Comparison of ENCODE assay signal across 8 mouse cellular contexts in the genomic region with DNA sequence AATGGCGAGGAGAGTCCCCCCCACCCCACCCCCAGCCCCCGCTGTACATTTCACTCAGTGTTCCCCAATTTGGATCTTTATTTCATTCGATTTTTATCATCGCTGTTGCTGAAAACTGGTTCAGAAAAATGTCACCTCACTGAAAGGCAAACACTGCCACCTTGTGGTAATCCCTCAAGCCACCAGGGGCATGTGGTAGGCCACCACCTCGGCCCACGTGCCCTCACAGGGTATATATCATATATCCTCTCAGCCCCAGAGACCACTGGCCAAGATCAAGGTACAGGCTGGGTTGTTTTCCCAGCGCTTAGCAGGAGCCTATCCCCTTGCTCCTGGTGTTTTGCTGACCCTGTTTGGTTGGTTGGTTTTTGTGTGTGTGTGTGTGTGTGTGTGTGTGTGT. TPM values are rescaled to one million over a fixed set of nuclear protein-coding genes. Genes with fewer than 3 reads are reported as not detected.
DNase-seq lines count a peak whose midpoint lies in the region; ATAC-seq and TF ChIP-seq lines count a peak whose summit lies in the region.

No protein-coding gene starts in this region.

- no peak for TF ChIP-seq POLR2A in thymus, adult 2 months (IDR thresholded peaks at IDR 0.05; ENCODE audit: control insufficient read depth, extremely low read depth, insufficient read depth, low read length, poor library complexity)
- TF ChIP-seq POLR2A in embryonic fibroblast, embryonic 13.5 days (IDR thresholded peaks at IDR 0.05; ENCODE audit: low read depth, low read length): no peak

- H3K4me3 ChIP-seq in thymus, adult 2 months (ENCODE audit: control insufficient read depth, insufficient read depth, low read length): no peak overlapping the region
- H3K4me3 ChIP-seq in embryonic fibroblast, embryonic 13.5 days (ENCODE audit: insufficient read depth, low read length): no peak overlapping the region
- H3K4me3 ChIP-seq in intestine, embryonic 14.5 days (ENCODE audit: low read depth, low read length): no peak overlapping the region
- no peak overlapping the region for H3K4me3 ChIP-seq in liver, embryonic 14.5 days (ENCODE audit: insufficient read depth in 1 of 2, low read depth in 2 of 2, low read length in 2 of 2)

- peak; percentile 65; the same call in 1 of the 2 replicates for ATAC-seq in intestine, embryonic 14.5 days (replicated peaks; ENCODE audit: low FRiP score, low TSS enrichment, low read depth)
- ATAC-seq in liver, embryonic 14.5 days (ENCODE audit: insufficient read depth): no peak
- peak; percentile 90 for ATAC-seq in neutrophil, adult 5-6 weeks (ENCODE audit: extremely low read depth, insufficient number of reproducible peaks, low FRiP score, poor library complexity, severe bottlenecking)

- H3K27me3 ChIP-seq in thymus, adult 2 months (ENCODE audit: control insufficient read depth, insufficient read depth, low read length): no peaks in the 10 kb centered on the region
- H3K27me3 ChIP-seq in intestine, embryonic 14.5 days (replicated peaks; ENCODE audit: control insufficient read depth, insufficient read depth, low read length): no peaks in the 10 kb centered on the region
- H3K27me3 ChIP-seq in liver, embryonic 14.5 days (ENCODE audit: control insufficient read depth, insufficient read depth, low read length): no peaks in the 10 kb centered on the region

- no peaks in the 10 kb centered on the region for H3K4me1 ChIP-seq in thymus, adult 2 months (replicated peaks; ENCODE audit: control insufficient read depth, insufficient read depth, low read length)
- no peaks in the 10 kb centered on the region for H3K4me1 ChIP-seq in embryonic fibroblast, embryonic 13.5 days (ENCODE audit: control insufficient read depth, insufficient read depth, low read length)
- H3K4me1 ChIP-seq in intestine, embryonic 14.5 days (replicated peaks; ENCODE audit: control insufficient read depth, insufficient read depth, low read length): no peaks in the 10 kb centered on the region
- H3K4me1 ChIP-seq in liver, embryonic 14.5 days (replicated peaks; ENCODE audit: control insufficient read depth in 2 of 2, insufficient read depth in 2 of 2, low read length in 1 of 2): no peaks in the 10 kb centered on the region

- H3K36me3 ChIP-seq in thymus, adult 2 months (ENCODE audit: control insufficient read depth, insufficient read depth, low read length): no peaks in the 10 kb centered on the region
- no peaks in the 10 kb centered on the region for H3K36me3 ChIP-seq in intestine, embryonic 14.5 days (ENCODE audit: control insufficient read depth, insufficient read depth, low read length)
- no peaks in the 10 kb centered on the region for H3K36me3 ChIP-seq in liver, embryonic 14.5 days (replicated peaks; ENCODE audit: control insufficient read depth, insufficient read depth, low read depth)

- peak; percentile 84; the same call in 1 of the 2 replicates for TF ChIP-seq CTCF in thymus, adult 2 months (IDR thresholded peaks at IDR 0.05; ENCODE audit: borderline replicate concordance, control insufficient read depth, extremely low read depth, insufficient read depth, low read length, poor library complexity)
- peak; percentile 83; the same call in 1 of the 2 replicates for TF ChIP-seq CTCF in embryonic fibroblast, embryonic 13.5 days (IDR thresholded peaks at IDR 0.05; ENCODE audit: borderline replicate concordance, insufficient read depth, low read length)
- peak; percentile 88 for TF ChIP-seq CTCF in liver, embryonic 14.5 days (IDR thresholded peaks at IDR 0.05; ENCODE audit: low read depth)

- H3K27ac ChIP-seq in thymus, adult 2 months (ENCODE audit: control insufficient read depth, insufficient read depth, low read length): no peak overlapping the region
- H3K27ac ChIP-seq in embryonic fibroblast, embryonic 13.5 days (ENCODE audit: insufficient read depth, low read length): no peak overlapping the region
- H3K27ac ChIP-seq in intestine, embryonic 14.5 days (ENCODE audit: low read depth): no peak overlapping the region
- H3K27ac ChIP-seq in liver, embryonic 14.5 days: no peak overlapping the region

- TF ChIP-seq EP300 in liver, embryonic 14.5 days (IDR thresholded peaks at IDR 0.05; ENCODE audit: low read depth): no peak

- no peak overlapping the region for H3K9ac ChIP-seq in intestine, embryonic 14.5 days (ENCODE audit: low read length)
- no peak overlapping the region for H3K9ac ChIP-seq in liver, embryonic 14.5 days (replicated peaks)

- no peak overlapping the region for H3K4me2 ChIP-seq in intestine, embryonic 14.5 days (ENCODE audit: low read length)
- H3K4me2 ChIP-seq in liver, embryonic 14.5 days (ENCODE audit: low read depth): no peak overlapping the region

- peak; percentile 74 for DNase-seq in thymus, adult 2 months
- no peak for DNase-seq in thymus, adult 18-20 months
- peak; percentile 82 for DNase-seq in adrenal gland, postnatal 14 days
- peak; percentile 80 for DNase-seq in intestine, embryonic 14.5 days (ENCODE audit: low spot score)
- no peak for DNase-seq in liver, embryonic 14.5 days (ENCODE audit: low read depth in 3 of 3, low spot score in 3 of 3)
- DNase-seq in urinary bladder, postnatal 10 days (ENCODE audit: low spot score): no peak

- WGBS in thymus, adult 2 months: 12% methylated on average over 7 of the region's 7 CpGs
- 28% methylated on average over 7 of the region's 7 CpGs for WGBS in intestine, embryonic 14.5 days
- WGBS in liver, embryonic 14.5 days (ENCODE audit: insufficient replicate concordance): 16% methylated on average over 7 of the region's 7 CpGs

- H3K9me3 ChIP-seq in intestine, embryonic 14.5 days (ENCODE audit: control insufficient read depth, low read length): no peaks in the 10 kb centered on the region
- no peaks in the 10 kb centered on the region for H3K9me3 ChIP-seq in liver, embryonic 14.5 days (ENCODE audit: control insufficient read depth, low read length)

RNA-seq across cellular contexts. Expression of gene Ccdc114, which starts 11.2 kb away (rescaled TPM):
- 3.3 and 3.7 TPM in 2 replicates for polyA plus RNA-seq in thymus, adult 2 months (2012; rRNA removed)
- total RNA-seq in adrenal gland, postnatal 14 days (2021): 9.7 and 11.0 TPM in 2 replicates
- polyA plus RNA-seq in embryonic fibroblast, embryonic 13.5 days (2011; ENCODE audit: insufficient read length, low read depth, missing spikeins): 0.73 and 1.1 TPM in 2 replicates
- polyA plus RNA-seq in intestine, embryonic 14.5 days (2014; fragmentation: Nextera tagmentation; extraction: Ambion mirVana): 3.5 and 4.3 TPM in 2 replicates
- polyA plus RNA-seq in liver, embryonic 14.5 days (2012; rRNA removed): 0.96 and 1.0 TPM in 2 replicates
- 0.82 and 1.2 TPM in 2 replicates for polyA plus RNA-seq in liver, embryonic 14.5 days (2014; fragmentation: Nextera tagmentation; extraction: Ambion mirVana)
- total RNA-seq in neutrophil, adult 5-6 weeks (2017): 14.1 and 15.8 TPM in 2 replicates

RNA-seq across cellular contexts. Expression of gene Emp3, which starts 13.9 kb away (rescaled TPM):
- polyA plus RNA-seq in thymus, adult 2 months (2012; rRNA removed): 361 and 365 TPM in 2 replicates
- 212 TPM in 2 replicates for total RNA-seq in adrenal gland, postnatal 14 days (2021)
- 373 and 394 TPM in 2 replicates for polyA plus RNA-seq in embryonic fibroblast, embryonic 13.5 days (2011; ENCODE audit: insufficient read length, low read depth, missing spikeins)
- 204 and 220 TPM in 2 replicates for polyA plus RNA-seq in intestine, embryonic 14.5 days (2014; fragmentation: Nextera tagmentation; extraction: Ambion mirVana)
- polyA plus RNA-seq in liver, embryonic 14.5 days (2012; rRNA removed): 29.0 and 39.6 TPM in 2 replicates
- 54.9 and 61.8 TPM in 2 replicates for polyA plus RNA-seq in liver, embryonic 14.5 days (2014; fragmentation: Nextera tagmentation; extraction: Ambion mirVana)
- 176 and 192 TPM in 2 replicates for total RNA-seq in neutrophil, adult 5-6 weeks (2017)

RNA-seq across cellular contexts. Expression of gene Tmem143, which starts 38.4 kb away (rescaled TPM):
- 50.6 and 52.5 TPM in 2 replicates for polyA plus RNA-seq in thymus, adult 2 months (2012; rRNA removed)
- 80.0 and 80.8 TPM in 2 replicates for total RNA-seq in adrenal gland, postnatal 14 days (2021)
- 18.0 and 21.2 TPM in 2 replicates for polyA plus RNA-seq in embryonic fibroblast, embryonic 13.5 days (2011; ENCODE audit: insufficient read length, low read depth, missing spikeins)
- polyA plus RNA-seq in intestine, embryonic 14.5 days (2014; fragmentation: Nextera tagmentation; extraction: Ambion mirVana): 3.9 and 4.3 TPM in 2 replicates
- polyA plus RNA-seq in liver, embryonic 14.5 days (2012; rRNA removed): 8.6 and 10.2 TPM in 2 replicates
- polyA plus RNA-seq in liver, embryonic 14.5 days (2014; fragmentation: Nextera tagmentation; extraction: Ambion mirVana): 2.4 and 2.7 TPM in 2 replicates
- total RNA-seq in neutrophil, adult 5-6 weeks (2017): 5.0 and 11.2 TPM in 2 replicates

RNA-seq across cellular contexts. Expression of gene Syngr4, which starts 38.6 kb away (rescaled TPM):
- 2.7 and 2.9 TPM in 2 replicates for polyA plus RNA-seq in thymus, adult 2 months (2012; rRNA removed)
- 0.59 TPM in 1 of 2 replicates, not detected in the other for total RNA-seq in adrenal gland, postnatal 14 days (2021)
- polyA plus RNA-seq in embryonic fibroblast, embryonic 13.5 days (2011; ENCODE audit: insufficient read length, low read depth, missing spikeins): not detected in 2 replicates
- polyA plus RNA-seq in intestine, embryonic 14.5 days (2014; fragmentation: Nextera tagmentation; extraction: Ambion mirVana): 0.99 and 1.0 TPM in 2 replicates
- polyA plus RNA-seq in liver, embryonic 14.5 days (2012; rRNA removed): 0.86 and 1.2 TPM in 2 replicates
- polyA plus RNA-seq in liver, embryonic 14.5 days (2014; fragmentation: Nextera tagmentation; extraction: Ambion mirVana): 1.2 and 1.3 TPM in 2 replicates
- not detected in 2 replicates for total RNA-seq in neutrophil, adult 5-6 weeks (2017)

RNA-seq across cellular contexts. Expression of gene Grin2d, which starts 56.9 kb away (rescaled TPM):
- 1.1 and 1.4 TPM in 2 replicates for polyA plus RNA-seq in thymus, adult 2 months (2012; rRNA removed)
- 0.93 and 1.2 TPM in 2 replicates for total RNA-seq in adrenal gland, postnatal 14 days (2021)
- 1.8 and 2.1 TPM in 2 replicates for polyA plus RNA-seq in embryonic fibroblast, embryonic 13.5 days (2011; ENCODE audit: insufficient read length, low read depth, missing spikeins)
- 0.24 and 0.37 TPM in 2 replicates for polyA plus RNA-seq in intestine, embryonic 14.5 days (2014; fragmentation: Nextera tagmentation; extraction: Ambion mirVana)
- polyA plus RNA-seq in liver, embryonic 14.5 days (2012; rRNA removed): 0.11 and 0.13 TPM in 2 replicates
- polyA plus RNA-seq in liver, embryonic 14.5 days (2014; fragmentation: Nextera tagmentation; extraction: Ambion mirVana): 0.01 TPM in 1 of 2 replicates, not detected in the other
- 0.12 TPM in 1 of 2 replicates, not detected in the other for total RNA-seq in neutrophil, adult 5-6 weeks (2017)

Comparison
In these comparisons a context has a peak if more than half of its experiments do, and no peak if none do; other contexts are left out.
1. DNase-seq: peak in thymus, adult 2 months (single experiment), adrenal gland, postnatal 14 days (single experiment) and intestine, embryonic 14.5 days (single experiment); none in thymus, adult 18-20 months (0 of 2), liver, embryonic 14.5 days (0 of 3) and urinary bladder, postnatal 10 days (single experiment).
2. Peak in every context shown above with its lines, with median percentiles within 50 percentile points of each other: CTCF ChIP-seq.